Mouse (Mus musculus) spleen, postnatal 14 days (tissue): ENCODE data around the gene Dph5.

Source experiments
- DNase-seq, 2 experiments: peaks; one replicate each; pipeline ENCODE4 v3.0.0; 2021 to 2022; ENCODE audit warnings: low spot score in 2 of 2

Dph5 gene

GRCm38 (mm10) chr3:115952356-115952755 is 64.7 kb downstream of the Dph5 start:
- no peak for DNase-seq

- DNase-seq: no peak
Measured at GRCm38 (mm10) chr3:115953088-115953487, 65.5 kb downstream of the Dph5 start.

- no peak for DNase-seq
Measured at GRCm38 (mm10) chr3:115957223-115957622, 69.6 kb downstream of the Dph5 start.

GRCm38 (mm10) chr3:115961311-115962027 is 73.8 kb downstream of the Dph5 start:
- DNase-seq: no peak

GRCm38 (mm10) chr3:115962028-115962415 is 74.4 kb downstream of the Dph5 start:
- no peak for DNase-seq

GRCm38 (mm10) chr3:115963597-115963996 is 76.0 kb downstream of the Dph5 start:
- DNase-seq: no peak

GRCm38 (mm10) chr3:115964071-115964470 is 76.4 kb downstream of the Dph5 start:
- DNase-seq: no peak

GRCm38 (mm10) chr3:115968745-115969530 is 81.3 kb downstream of the Dph5 start:
- DNase-seq: no peak

- no peak for DNase-seq
Measured at GRCm38 (mm10) chr3:115971045-115971785, 83.6 kb downstream of the Dph5 start.

GRCm38 (mm10) chr3:115971891-115972646 is 84.4 kb downstream of the Dph5 start:
- no peak for DNase-seq

- no peak for DNase-seq
Measured at GRCm38 (mm10) chr3:115974228-115974627, 86.6 kb downstream of the Dph5 start.

- no peak for DNase-seq
Measured at GRCm38 (mm10) chr3:115974995-115975394, 87.4 kb downstream of the Dph5 start.

GRCm38 (mm10) chr3:115979000-115979399 is 91.4 kb downstream of the Dph5 start:
- no peak for DNase-seq

- no peak for DNase-seq
Measured at GRCm38 (mm10) chr3:115983217-115983616, 95.6 kb downstream of the Dph5 start.
